Mouse (Mus musculus) C2C12 (cell line): ENCODE data around the gene Trabd2b. TPM values are rescaled to one million over a fixed set of nuclear protein-coding genes. Genes with fewer than 3 reads are reported as not detected.

ENCODE experiments used
- H3K27me3 ChIP-seq: one replicate; pipeline ENCODE4 v1.6.1; 2011; ENCODE audit not compliant: control insufficient read depth, insufficient read depth, insufficient read length
- H3K36me3 ChIP-seq: one replicate; pipeline ENCODE4 v1.6.1; 2011; ENCODE audit not compliant: control insufficient read depth, insufficient read depth
- H3K4me3 ChIP-seq: one replicate; pipeline ENCODE4 v1.5.1; 2011; ENCODE audit warnings: mild to moderate bottlenecking, control low read depth; ENCODE audit not compliant: poor library complexity, insufficient read depth, severe bottlenecking
- H3K79me2 ChIP-seq: one replicate; pipeline ENCODE4 v1.6.1; 2011; ENCODE audit not compliant: control insufficient read depth, insufficient read depth
- H3K79me3 ChIP-seq: one replicate; pipeline ENCODE4 v1.6.1; 2011; ENCODE audit warnings: low read depth, control low read depth
- H3ac ChIP-seq: one replicate; pipeline ENCODE3; 2011; ENCODE audit warnings: low read depth; ENCODE audit not compliant: control insufficient read depth, insufficient read length
- CEBPB ChIP-seq: IDR thresholded peaks from one replicate; pipeline ENCODE4 v1.6.1; 2011; ENCODE audit warnings: low read depth, mild to moderate bottlenecking, control low read depth, moderate library complexity
- CTCF ChIP-seq: IDR thresholded peaks from one replicate; pipeline ENCODE4 v1.5.1; 2011; ENCODE audit not compliant: control insufficient read depth, insufficient read depth, insufficient read length
- FOSL1 ChIP-seq: IDR thresholded peaks from one replicate; pipeline ENCODE4 v1.8.0; 2011; ENCODE audit warnings: mild to moderate bottlenecking, low read length; ENCODE audit not compliant: poor library complexity, insufficient read depth, severe bottlenecking
- MAX ChIP-seq: IDR thresholded peaks from one replicate; pipeline ENCODE4 v1.6.1; 2011; ENCODE audit warnings: mild to moderate bottlenecking, control low read depth
- MYOD1 ChIP-seq: IDR thresholded peaks from one replicate; pipeline ENCODE4 v1.6.1; 2011; ENCODE audit warnings: low read depth; ENCODE audit not compliant: control insufficient read depth, insufficient read length
- MYOG ChIP-seq: IDR thresholded peaks from one replicate; pipeline ENCODE4 v1.6.1; 2011; ENCODE audit not compliant: control insufficient read depth, insufficient read length; ENCODE audit errors: extremely low read depth
- USF1 ChIP-seq: IDR thresholded peaks from one replicate; pipeline ENCODE4 v1.6.1; 2011; ENCODE audit warnings: low read depth, mild to moderate bottlenecking, control low read depth, moderate library complexity
- polyA plus RNA-seq: library from polyadenylated mRNA; unstranded; fragments of >200 nt; fragmentation: generic; extraction: Trizol; gene quantifications from one replicate; pipeline ENCODE4 v1.2.1, GENCODE M21; 2012; ENCODE audit warnings: missing spikeins

The Trabd2b gene
- polyA plus RNA-seq, 1 experiment, result 0.28 TPM

GRCm38 (mm10) chr4:114504227-114505041 is 97.9 kb downstream of the Trabd2b start:
- Histone ChIP-seq H3ac (no peak overlapping the region), H3K27me3 (no peaks in the 10 kb centered on the region), H3K79me2 (no peaks in the 10 kb centered on the region), H3K4me3 (no peak overlapping the region), H3K36me3 (no peaks in the 10 kb centered on the region), H3K79me3 (no peaks in the 10 kb centered on the region)
- TF ChIP-seq CTCF (no peak), MYOG (no peak), MAX (no peak), CEBPB (no peak), MYOD1 (no peak), USF1 (no peak), FOSL1 (no peak)

DNA sequence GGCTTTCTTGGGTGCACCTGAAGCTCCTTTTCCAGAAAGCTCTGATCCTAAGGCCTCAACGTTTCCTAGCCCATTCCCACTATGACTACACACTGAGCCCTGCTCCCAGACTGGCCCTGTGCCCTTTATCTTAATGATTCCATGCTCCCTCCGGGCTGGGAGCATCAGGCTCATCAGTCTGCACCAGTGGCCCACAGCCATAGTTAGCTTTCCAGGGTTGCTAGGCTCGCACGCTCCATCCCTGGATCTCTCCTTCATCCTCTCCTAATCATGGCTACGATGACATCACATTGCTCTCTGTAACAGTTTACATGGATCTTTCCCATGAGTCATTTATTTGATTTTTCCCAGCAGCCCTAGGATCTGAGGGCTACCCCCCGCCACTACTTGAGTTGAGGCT is 103.1 kb downstream of the Trabd2b start:
- Histone ChIP-seq H3K4me3 (no peak overlapping the region), H3K79me3 (no peaks in the 10 kb centered on the region), H3K36me3 (no peaks in the 10 kb centered on the region), H3K79me2 (no peaks in the 10 kb centered on the region), H3ac (no peak overlapping the region), H3K27me3 (no peaks in the 10 kb centered on the region)
- TF ChIP-seq MYOG (no peak), FOSL1 (no peak), MAX (no peak), CTCF (no peak), USF1 (no peak), MYOD1 (no peak), CEBPB (no peak)

DNA sequence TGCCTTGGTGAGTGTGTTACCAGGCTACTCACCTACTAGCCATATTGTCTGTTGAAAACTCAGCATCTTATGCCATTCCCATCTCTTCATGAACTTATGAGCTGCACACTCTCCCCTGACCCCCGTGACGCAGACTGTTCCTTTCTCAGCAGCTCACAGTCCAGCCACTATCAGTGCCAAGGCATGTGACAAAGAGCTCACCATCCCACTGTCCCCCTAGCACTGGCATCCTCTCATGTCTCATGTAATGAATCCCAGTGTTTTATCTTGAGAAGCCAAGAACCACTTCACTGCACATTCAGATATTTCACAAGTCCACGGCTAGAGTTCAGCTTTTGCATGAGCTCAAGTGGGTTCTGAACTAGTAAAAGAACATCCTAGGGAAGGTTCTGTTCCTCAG is 105.1 kb downstream of the Trabd2b start:
- Histone ChIP-seq H3K36me3 (no peaks in the 10 kb centered on the region), H3K4me3 (no peak overlapping the region)

GRCm38 (mm10) chr4:114513149-114513548 is 106.6 kb downstream of the Trabd2b start:
- Histone ChIP-seq H3K79me2 (no peaks in the 10 kb centered on the region), H3ac (no peak overlapping the region)
- TF ChIP-seq CTCF (no peak), FOSL1 (no peak), MYOG (no peak), USF1 (no peak), MAX (no peak), MYOD1 (no peak)

More for the DNA sequence above, 105.1 kb downstream of the Trabd2b start:
- no peaks in the 10 kb centered on the region for H3K27me3 ChIP-seq
- H3K79me2 ChIP-seq, result no peaks in the 10 kb centered on the region
- TF ChIP-seq USF1 (no peak), FOSL1 (no peak), CTCF (no peak), CEBPB (no peak), MYOG (no peak), MAX (no peak), MYOD1 (no peak)
- H3K79me3 ChIP-seq, result no peaks in the 10 kb centered on the region
- H3ac ChIP-seq, result no peak overlapping the region

GRCm38 (mm10) chr4:114515330-114515771 is 108.8 kb downstream of the Trabd2b start:
- Histone ChIP-seq H3K4me3 (no peak overlapping the region), H3ac (no peak overlapping the region), H3K36me3 (no peaks in the 10 kb centered on the region), H3K79me2 (no peaks in the 10 kb centered on the region), H3K27me3 (no peaks in the 10 kb centered on the region), H3K79me3 (no peaks in the 10 kb centered on the region)
- TF ChIP-seq CTCF (no peak), MYOG (no peak), FOSL1 (no peak), CEBPB (no peak), MYOD1 (no peak), MAX (no peak), USF1 (no peak)

More at GRCm38 (mm10) chr4:114513149-114513548, 106.6 kb downstream of the Trabd2b start:
- Histone ChIP-seq H3K36me3 (no peaks in the 10 kb centered on the region), H3K79me3 (no peaks in the 10 kb centered on the region), H3K27me3 (no peaks in the 10 kb centered on the region), H3K4me3 (no peak overlapping the region)
